Mouse (Mus musculus) left cerebral cortex, postnatal 10 days (tissue): ENCODE results near the gene Gas2l2. TPM values are rescaled to one million over a fixed set of nuclear protein-coding genes. Genes with fewer than 3 reads are reported as not detected.
A peak's percentile ranks its signal among the peaks of the same experiment; 100 is the strongest.

Source experiments
- DNase-seq, 2 experiments: peaks; one replicate each; pipeline ENCODE4 v3.0.0; 2021 to 2022; ENCODE audit warnings: low spot score in 2 of 2, mixed read lengths in 1 of 2; ENCODE audit errors: extremely low spot score in 1 of 2
- intact Hi-C: fragments of 180-260 bp; cut with DNase I; formaldehyde crosslinking; loops from one replicate; pipeline ENCODE4 v1.15.1; 2025
- total RNA-seq, 2 experiments: library from RNA; stranded (reverse); gene quantifications; 2 replicates each; pipeline ENCODE4 v1.2.3; 2021

The Gas2l2 gene
- total RNA-seq: under 1 TPM in 1 of 2 experiments, not detected in 1; 0.18 TPM

DNA sequence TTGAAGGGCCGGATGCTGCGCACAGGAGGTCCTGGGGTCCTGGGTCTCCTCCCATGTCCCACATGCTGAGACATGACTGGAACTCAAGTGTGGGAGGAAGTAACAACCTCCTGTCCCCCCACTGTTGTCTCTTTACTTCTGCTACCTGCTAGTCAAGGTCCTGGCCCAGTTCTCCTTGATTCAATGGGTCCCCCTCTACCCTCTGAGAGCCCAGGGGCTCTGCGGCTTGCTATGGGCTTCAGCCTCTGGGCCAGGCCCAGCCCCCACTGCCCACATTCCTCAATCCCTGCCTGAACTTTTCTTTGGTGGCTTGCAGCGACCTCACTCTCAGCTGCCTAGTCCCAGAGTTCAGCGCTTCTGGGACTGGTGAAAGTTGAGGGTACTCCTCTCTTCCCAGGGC is at the start of gene Gas2l2:
TSS of gene Gas2l2 (minus strand) at position 101 of the 400 bp plus-strand sequence.
- intact Hi-C loops: no loop called here

DNA sequence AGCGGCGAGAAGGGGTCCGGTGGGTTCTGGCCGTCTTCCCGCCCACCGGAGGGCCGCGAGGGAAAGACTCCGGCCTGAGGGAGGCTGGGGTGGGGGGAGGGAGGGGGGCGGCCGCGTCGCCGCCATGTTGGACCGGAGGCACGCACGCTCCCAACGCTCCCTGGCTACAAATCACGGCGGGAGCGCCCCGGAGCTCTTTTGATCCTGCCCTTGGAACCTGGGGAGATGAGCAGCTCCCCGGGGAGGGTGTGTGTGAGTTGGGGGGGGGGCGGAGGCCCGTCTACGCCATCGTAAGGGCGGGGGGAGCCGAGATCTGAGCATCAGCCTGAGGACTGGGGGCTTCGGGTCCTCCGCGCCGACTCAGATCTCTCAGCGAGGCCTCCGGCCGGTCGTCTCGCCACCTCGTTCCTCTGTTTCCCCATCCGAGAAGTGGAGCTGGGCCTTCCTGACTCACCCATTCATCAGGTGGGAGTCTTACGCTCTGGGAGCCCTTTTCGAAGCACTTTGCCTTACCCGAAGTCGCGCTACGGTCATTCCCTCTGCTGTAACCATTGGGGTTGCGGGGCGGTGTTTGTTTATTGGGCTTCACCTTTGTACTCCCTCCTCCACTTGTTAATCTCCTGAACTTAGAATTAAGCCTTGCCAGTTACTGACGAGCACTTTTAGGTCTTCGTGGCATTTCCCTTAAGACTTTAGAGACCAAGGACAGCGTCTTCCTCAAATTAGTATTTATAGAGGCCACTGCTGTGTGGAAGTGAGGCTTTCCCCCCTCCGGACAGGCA is 44.2 kb upstream of the Gas2l2 start:
- DNase-seq: no peak

More for the DNA sequence above, at the start of gene Gas2l2:
- DNase-seq: no peak

DNA sequence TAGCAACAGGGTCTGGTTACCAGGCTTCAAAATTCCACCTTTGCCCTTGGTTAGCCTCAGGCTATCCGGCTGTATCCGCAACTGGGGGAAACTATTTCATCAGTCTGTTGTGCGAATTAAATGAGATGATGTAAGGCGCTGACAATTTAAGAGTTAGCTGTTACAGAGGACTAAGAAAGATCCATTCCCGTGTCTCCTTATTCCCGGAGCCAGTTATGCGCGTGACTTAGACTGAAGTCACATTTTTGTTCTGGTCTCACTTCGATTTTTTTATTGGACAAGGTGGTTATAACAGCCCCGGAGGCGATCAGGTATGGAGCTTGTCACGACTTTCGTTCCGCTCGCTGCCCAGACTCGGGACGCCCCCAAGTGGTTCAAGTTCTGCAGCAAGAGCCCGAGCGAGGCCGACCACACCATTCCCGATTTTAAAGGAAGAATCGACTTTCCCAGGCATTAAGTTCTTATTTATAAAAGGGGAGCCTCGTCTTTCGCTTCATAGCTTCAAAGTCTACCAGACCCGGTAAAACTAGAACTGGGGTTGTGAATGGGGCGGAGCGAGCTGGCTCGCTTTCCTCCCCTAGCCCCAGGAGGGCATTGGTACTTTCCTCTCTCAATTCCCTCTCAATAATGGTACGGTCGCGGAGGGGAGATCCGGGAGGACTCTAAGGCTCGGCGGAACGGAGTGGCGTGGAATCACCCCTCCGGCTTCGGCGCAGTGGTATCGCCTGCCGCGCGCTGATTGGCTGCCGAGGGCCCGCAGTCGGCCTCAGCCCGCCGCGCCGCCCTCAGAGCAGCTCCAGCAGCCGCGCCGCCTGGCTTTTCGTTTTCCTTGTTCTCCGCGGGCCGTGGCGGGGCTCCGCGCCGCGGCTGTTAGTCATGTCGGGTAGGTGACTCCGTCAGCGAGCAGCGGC is 43.3 kb upstream of the Gas2l2 start, which contains the start of gene Taf15:
TSS of gene Taf15 (plus strand) at position 763 of the 911 bp plus-strand sequence.
- peak; percentile 98 to 99 for DNase-seq
- intact Hi-C loops: loop anchor here (1.0 kb wide), 1 partner anchor 29 kb away; no protein-coding TSS in a partner anchor

More for the DNA sequence above, 44.2 kb upstream of the Gas2l2 start:
- intact Hi-C loops: no loop called here

DNA sequence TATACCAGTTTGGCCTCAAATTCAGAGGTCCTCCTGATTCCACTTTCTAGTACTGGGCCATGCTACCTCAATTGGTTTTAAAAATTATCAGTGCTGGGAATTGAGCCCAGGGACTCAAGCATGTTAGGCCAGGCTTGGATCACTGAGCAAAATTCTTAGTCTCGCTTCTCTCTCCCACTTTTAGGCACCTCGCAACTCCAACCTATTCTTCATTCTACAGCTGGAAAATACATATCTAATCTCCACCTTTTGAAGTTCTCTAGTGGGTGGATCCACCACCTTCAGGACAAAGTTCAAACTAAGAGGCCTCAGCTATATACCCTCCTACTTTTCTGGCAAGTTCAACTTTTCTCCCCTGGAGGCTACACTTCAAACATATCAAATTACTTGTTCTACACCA is 42.5 kb upstream of the Gas2l2 start:
- no peak for DNase-seq
- intact Hi-C loops: loop anchor here (1.0 kb wide), 1 partner anchor 28 kb away; no protein-coding TSS in a partner anchor

- DNase-seq: no peak
- intact Hi-C loops: no loop called here
Observed at GRCm38 (mm10) chr11:83468765-83469164, 39.5 kb upstream of the Gas2l2 start.

DNA sequence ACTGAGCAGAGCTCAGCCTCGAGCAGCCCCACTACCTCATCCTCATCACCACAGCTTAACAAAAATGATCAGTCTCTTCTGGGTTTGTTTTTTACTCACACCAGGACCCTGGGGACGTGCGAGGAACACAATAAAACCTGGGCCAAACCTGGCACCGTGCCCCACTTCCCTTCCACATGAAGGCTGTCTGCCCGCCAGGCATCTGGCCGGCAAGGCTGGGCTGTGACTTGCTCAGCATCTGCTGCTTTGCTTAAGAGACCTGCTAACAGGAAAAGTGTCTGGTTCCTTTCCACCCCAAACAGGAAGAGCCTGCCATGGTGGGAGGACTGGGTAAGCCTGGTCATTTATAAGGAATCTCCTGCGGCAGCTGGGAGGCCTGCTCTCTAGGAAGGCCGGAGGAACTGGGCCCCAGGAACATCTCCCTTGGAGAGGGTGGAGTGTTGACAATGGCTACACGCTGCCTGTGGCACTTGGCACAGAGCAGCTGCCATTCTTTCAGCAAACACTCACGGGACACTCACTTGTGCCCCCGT is 37.9 kb upstream of the Gas2l2 start:
- intact Hi-C loops: no loop called here
- DNase-seq: peak; percentile 36 to 92

DNA sequence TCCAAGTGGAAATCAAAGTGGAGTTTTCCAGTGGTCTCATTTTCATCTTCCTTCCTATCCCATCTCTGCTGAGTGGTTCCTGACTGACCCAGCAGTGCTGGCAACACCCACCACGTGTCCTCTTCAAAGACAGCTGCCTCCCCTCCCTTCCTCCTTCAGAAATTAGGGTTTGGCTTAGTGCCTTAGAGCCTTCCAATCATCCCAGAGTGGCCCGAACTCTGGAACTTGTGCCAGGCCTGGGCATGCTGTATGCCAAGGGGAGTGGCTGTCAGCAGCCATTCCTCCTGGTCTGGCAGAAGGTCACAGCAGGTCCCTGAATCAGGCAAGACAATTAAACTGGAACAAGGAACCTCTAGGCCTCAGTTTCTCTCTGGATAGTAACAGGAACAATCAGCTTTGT is 36.7 kb upstream of the Gas2l2 start:
- intact Hi-C loops: no loop called here
- DNase-seq: peak in 1 of 2 experiments; percentile 47

DNA sequence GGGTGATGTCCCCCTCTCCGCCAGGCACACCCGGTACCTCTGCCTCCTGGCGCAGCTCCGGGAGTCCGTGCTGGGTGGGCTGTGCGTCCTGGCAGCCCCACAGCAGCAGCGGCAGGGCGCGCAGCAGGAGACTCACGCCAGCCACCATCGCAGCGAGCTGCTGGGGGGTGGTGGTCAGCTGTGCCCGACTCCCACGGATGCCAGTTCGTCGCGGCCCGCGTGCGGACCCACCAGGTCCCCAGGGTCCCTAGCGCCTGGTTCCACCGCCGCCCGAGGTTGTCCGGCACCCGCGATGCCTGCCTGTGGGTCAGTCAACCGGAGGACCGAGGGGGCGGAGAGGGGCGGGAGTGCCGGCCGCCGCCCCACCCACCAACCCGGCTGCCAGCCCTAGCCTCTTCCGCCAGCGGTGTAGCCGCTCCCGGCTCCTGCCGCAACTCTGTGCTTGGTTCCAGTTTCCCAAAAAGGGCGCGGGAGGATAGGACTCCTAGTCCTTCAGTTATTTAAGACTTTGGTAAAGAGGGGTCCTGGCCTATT is 33.5 kb upstream of the Gas2l2 start, which contains the start of gene Mmp28:
TSS of gene Mmp28 (minus strand) at position 361 of the 534 bp plus-strand sequence.
- intact Hi-C loops: no loop called here
- DNase-seq: peak in 1 of 2 experiments; percentile 84

DNA sequence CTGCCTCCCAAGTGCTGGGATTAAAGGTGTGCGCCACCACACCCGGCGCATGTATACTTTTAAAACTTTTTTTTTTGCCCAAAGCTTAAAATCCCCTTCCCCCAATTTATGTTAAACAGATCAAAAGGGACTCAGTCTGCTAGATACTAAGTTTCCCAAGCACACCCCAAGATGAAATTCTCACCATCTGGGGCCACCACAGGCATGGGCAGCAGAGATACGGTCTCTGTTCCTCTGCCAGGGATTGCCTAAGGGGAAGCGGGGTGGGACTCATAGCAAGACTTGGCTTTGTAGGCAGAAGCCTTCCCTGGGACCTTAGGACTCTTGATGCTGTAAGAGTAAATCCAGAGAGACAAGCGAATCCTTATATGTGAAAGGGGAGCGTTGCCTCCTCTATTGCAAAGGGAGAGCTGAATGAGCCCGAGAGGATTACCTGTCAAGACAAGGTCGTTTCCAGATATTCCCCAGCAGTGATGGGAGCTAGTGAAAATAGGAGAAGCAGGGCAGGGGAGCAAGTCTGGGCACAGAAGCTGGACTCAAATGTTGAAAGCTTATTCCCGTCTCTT is 32.3 kb upstream of the Gas2l2 start:
- DNase-seq: peak in 1 of 2 experiments; percentile 7

GRCm38 (mm10) chr11:83457912-83458601 is 28.8 kb upstream of the Gas2l2 start:
- intact Hi-C loops: no loop called here

More for the DNA sequence above, 32.3 kb upstream of the Gas2l2 start:
- intact Hi-C loops: no loop called here

DNA sequence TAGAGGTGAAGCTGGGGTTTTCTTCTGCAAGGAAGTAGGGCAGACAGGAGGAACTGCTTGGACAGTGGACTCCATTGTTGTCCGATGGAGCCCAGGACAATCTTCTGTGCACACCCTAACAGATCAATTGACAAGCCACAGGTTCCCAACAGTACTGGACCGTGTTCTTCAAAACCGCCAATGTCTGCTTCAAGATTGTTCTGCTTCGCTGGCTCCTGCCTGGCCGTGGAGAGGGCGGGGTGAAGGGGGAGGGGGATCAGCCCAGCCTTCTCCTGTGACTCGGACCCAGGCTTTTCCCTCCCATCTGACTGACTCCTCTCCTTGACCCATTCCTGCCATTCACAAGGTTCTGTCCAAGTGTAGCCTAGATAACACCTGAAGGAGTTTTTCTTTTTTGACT is 28.0 kb upstream of the Gas2l2 start:
- DNase-seq: peak in 1 of 2 experiments; percentile 13
- intact Hi-C loops: no loop called here

More at GRCm38 (mm10) chr11:83457912-83458601, 28.8 kb upstream of the Gas2l2 start:
- no peak for DNase-seq

DNA sequence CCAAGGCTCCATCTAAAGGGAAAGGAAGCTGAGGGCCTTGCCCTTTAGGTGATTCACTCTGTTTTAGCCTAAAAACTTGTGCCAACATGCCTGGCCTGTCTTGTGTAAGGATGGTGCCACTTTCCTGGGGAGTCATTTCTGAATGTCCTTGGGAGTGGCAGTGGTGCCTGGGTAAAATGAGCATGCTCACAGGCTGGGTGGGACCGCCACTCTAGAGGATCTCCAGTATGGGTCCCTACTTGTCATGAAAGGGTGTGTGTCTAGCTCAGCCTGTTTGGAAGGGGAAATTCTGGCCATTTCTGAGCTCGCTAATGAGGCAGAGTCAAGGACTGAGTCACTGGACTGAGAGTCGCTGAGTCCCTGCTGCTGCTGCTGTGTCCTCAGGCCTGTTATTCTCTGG is 26.4 kb upstream of the Gas2l2 start:
- DNase-seq: no peak
- intact Hi-C loops: no loop called here

DNA sequence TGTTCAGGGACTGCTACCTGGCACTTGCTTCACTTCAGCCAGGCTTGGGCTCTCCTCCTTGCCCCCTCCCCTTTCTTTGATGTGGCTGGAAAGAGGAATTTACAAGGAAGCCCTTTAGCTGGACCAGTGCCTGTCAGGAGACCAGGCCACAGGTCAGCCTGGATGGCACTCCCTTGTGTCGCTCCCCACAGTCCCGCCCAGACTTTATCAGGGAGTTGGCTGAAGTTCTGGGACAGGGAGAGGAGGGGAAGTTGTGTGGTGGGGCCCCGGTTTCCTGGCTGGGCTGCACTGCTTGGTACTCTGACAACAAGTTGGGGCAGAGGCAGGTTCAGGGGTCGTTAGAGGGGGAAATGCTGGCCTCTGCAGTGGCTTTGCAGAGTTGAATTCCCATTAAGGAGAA is 25.3 kb upstream of the Gas2l2 start:
- DNase-seq: peak in 1 of 2 experiments; percentile 51
- intact Hi-C loops: no loop called here

- intact Hi-C loops: no loop called here
Observed at GRCm38 (mm10) chr11:83451281-83451680, 22.0 kb upstream of the Gas2l2 start.

DNA sequence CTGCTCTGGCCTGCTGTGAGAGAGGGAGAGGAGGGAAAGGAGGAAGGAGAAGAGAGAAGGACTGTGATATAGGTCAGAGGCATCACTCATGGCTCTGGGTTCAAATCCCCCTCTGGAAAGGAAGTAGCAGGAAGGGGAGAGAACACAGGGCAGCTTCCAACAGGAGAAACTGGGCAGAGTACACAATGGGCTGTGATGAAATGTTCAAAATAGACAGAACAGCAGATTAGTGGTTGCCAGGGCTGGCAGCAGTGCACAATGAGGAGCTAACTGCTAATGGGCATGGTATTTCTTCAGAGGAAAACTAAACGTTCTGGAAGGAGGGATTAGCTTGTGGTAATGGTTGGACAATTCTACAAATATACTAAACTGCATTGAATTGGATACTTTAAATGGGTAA is 21.3 kb upstream of the Gas2l2 start:
- intact Hi-C loops: no loop called here
- DNase-seq: no peak

More at GRCm38 (mm10) chr11:83451281-83451680, 22.0 kb upstream of the Gas2l2 start:
- no peak for DNase-seq

GRCm38 (mm10) chr11:83449298-83449697 is 20.0 kb upstream of the Gas2l2 start:
- DNase-seq: no peak
- intact Hi-C loops: no loop called here

DNA sequence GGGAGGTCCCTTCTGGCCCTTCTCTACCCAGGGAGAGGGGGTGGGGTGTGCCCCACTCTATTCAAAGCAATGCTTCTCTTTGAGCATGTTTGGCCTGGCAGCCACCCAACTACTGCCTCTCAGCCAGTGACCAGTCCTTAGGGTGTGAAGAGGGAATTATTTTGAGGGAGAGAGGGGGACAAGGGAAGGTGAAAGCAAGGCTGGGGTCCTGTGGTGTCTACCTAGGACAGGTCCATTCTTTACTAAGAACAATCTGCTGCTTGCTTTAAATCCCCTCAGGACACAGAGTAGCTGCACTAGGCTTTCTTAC is 19.6 kb upstream of the Gas2l2 start:
- intact Hi-C loops: no loop called here
- peak in 1 of 2 experiments; percentile 86 for DNase-seq
